Comparison of ENCODE assay signal across 31 mouse cellular contexts in the genomic region with DNA sequence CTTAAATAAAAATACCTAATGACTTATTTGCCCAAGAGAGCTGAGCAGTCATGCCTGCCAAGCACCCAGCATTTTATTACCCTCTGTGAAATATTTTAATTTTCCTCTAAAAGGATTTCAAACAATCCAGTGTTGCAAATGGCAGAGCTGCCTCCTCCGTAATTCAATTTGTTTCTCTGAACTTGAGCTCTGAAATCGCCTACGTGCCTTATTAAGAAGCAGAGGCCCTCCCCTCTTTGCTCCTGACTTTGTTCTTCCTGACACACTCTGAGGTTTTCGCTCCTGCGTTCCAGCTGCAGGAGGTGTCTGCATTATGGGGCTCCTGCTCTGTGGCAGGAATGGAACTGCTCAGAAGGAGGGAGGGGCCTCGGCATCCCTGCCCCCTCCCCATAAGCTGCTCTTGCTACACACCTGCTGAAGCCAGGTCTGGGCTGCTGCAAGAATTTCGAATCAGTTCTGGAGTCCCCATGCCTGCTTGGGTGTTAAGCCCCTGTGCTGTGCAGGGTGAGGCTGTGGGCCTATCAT. TPM values are rescaled to one million over a fixed set of nuclear protein-coding genes. Genes with fewer than 3 reads are reported as not detected.
DNase-seq lines count a peak whose midpoint lies in the region; ATAC-seq and TF ChIP-seq lines count a peak whose summit lies in the region.
"Had no signal": no experiment of that assay in that cellular context is flagged by ENCODE, and none has a peak within 500 bp of the region (broad histone marks: within the 10 kb centered on the region; RNA-seq: fewer than 3 reads in every experiment).

No protein-coding gene starts in this region.

- H3K4me1 ChIP-seq in limb, embryonic 12.5 days (replicated peaks) = peaks cover 11% of the 10 kb centered on the region; the same call in 1 of the 2 replicates
- H3K4me1 ChIP-seq in limb, embryonic 10.5 days = peaks cover 5% of the 10 kb centered on the region; the same call in 1 of the 2 replicates
- 0 out of 2 replicates have a peak, but pooled peaks cover 1% of the 10 kb centered on the region for H3K4me1 ChIP-seq in cortical plate, adult 2 months (ENCODE audit: control insufficient read depth, insufficient read depth, low read length)
- peaks cover 3% of the 10 kb centered on the region; the same call in 1 of the 2 replicates for H3K4me1 ChIP-seq in limb, embryonic 15.5 days
- H3K4me1 ChIP-seq: embryonic facial prominence, embryonic 12.5 days; heart, embryonic 13.5 days; kidney, embryonic 15.5 days; lung, embryonic 15.5 days; midbrain, embryonic 10.5 days; midbrain, embryonic 15.5 days had no signal

- whole genome bisulfite sequencing in limb, embryonic 12.5 days = 33% methylated on average over 7 of the region's 7 CpGs
- 61% methylated on average over 7 of the region's 7 CpGs for WGBS in limb, embryonic 10.5 days
- WGBS in limb, embryonic 15.5 days = 15% methylated on average over 7 of the region's 7 CpGs

- no peak overlapping the region for H3K27ac ChIP-seq in limb, embryonic 12.5 days
- H3K27ac ChIP-seq in limb, embryonic 10.5 days = no peak overlapping the region
- H3K27ac ChIP-seq in cortical plate, adult 2 months (ENCODE audit: insufficient read depth, low read length) = 0 out of 2 replicates have a peak overlapping the region, but pooled peaks have one; percentile 1
- 0 out of 2 replicates have a peak overlapping the region, but pooled peaks have one; percentile 24 for H3K27ac ChIP-seq in limb, embryonic 15.5 days
- H3K27ac ChIP-seq: embryonic facial prominence, embryonic 12.5 days; heart, adult 2 months; heart, embryonic 13.5 days; hindbrain, embryonic 14.5 days; kidney, embryonic 15.5 days; lung, embryonic 15.5 days; midbrain, embryonic 10.5 days; midbrain, embryonic 15.5 days had no signal

- no peak for DNase-seq in limb, embryonic 10.5 days (ENCODE audit: low spot score)
- no peak for DNase-seq in urinary bladder, adult 2 months (ENCODE audit: low spot score)
- DNase-seq in testis, postnatal 10 days (ENCODE audit: low spot score) = no peak
- DNase-seq: adrenal gland, adult 8-10 months; B cell, adult 2 months; cerebellum, adult 11 months; cerebellum, adult 9-10 months; cerebellum, postnatal 36 days; embryo, embryonic 11 days; heart, adult 2 months; heart, postnatal 10 days; kidney, adult 18-20 months; kidney, postnatal 4 days; retina, postnatal 1 day; spleen, adult 18-20 months; thymus, adult 2 months; thymus, postnatal 4 days had no signal

- H3K4me2 ChIP-seq in limb, embryonic 12.5 days = peak overlapping the region; percentile 4; the same call in 1 of the 2 replicates
- no peak overlapping the region for H3K4me2 ChIP-seq in limb, embryonic 15.5 days
- H3K4me2 ChIP-seq: embryonic facial prominence, embryonic 12.5 days; heart, embryonic 13.5 days; hindbrain, embryonic 14.5 days; kidney, embryonic 15.5 days; liver, embryonic 11.5 days; lung, embryonic 15.5 days; midbrain, embryonic 15.5 days had no signal

- no peaks in the 10 kb centered on the region for H3K27me3 ChIP-seq in limb, embryonic 12.5 days
- no peaks in the 10 kb centered on the region for H3K27me3 ChIP-seq in limb, embryonic 10.5 days (ENCODE audit: low read depth, poor library complexity, severe bottlenecking)
- H3K27me3 ChIP-seq in limb, embryonic 15.5 days = no peaks in the 10 kb centered on the region
- H3K27me3 ChIP-seq: embryonic facial prominence, embryonic 12.5 days; kidney, embryonic 15.5 days; lung, embryonic 15.5 days; midbrain, embryonic 15.5 days had no signal

- no peaks in the 10 kb centered on the region for H3K36me3 ChIP-seq in limb, embryonic 12.5 days
- no peaks in the 10 kb centered on the region for H3K36me3 ChIP-seq in limb, embryonic 10.5 days
- no peaks in the 10 kb centered on the region for H3K36me3 ChIP-seq in limb, embryonic 15.5 days
- H3K36me3 ChIP-seq: embryonic facial prominence, embryonic 12.5 days; heart, embryonic 13.5 days; kidney, embryonic 15.5 days; lung, embryonic 15.5 days; midbrain, embryonic 10.5 days; midbrain, embryonic 15.5 days had no signal

- H3K9me3 ChIP-seq in limb, embryonic 12.5 days = no peaks in the 10 kb centered on the region
- H3K9me3 ChIP-seq in limb, embryonic 10.5 days (replicated peaks) = no peaks in the 10 kb centered on the region
- H3K9me3 ChIP-seq in limb, embryonic 15.5 days = no peaks in the 10 kb centered on the region
- H3K9me3 ChIP-seq: embryonic facial prominence, embryonic 12.5 days; heart, embryonic 13.5 days; kidney, embryonic 15.5 days; lung, embryonic 15.5 days; midbrain, embryonic 10.5 days; midbrain, embryonic 15.5 days had no signal

- no peak overlapping the region for H3K4me3 ChIP-seq in limb, embryonic 12.5 days (replicated peaks)
- no peak overlapping the region for H3K4me3 ChIP-seq in limb, embryonic 10.5 days
- no peak overlapping the region for H3K4me3 ChIP-seq in cortical plate, adult 2 months (ENCODE audit: insufficient read depth, low read length)
- H3K4me3 ChIP-seq in limb, embryonic 15.5 days = no peak overlapping the region
- H3K4me3 ChIP-seq: embryonic facial prominence, embryonic 12.5 days; heart, adult 2 months; heart, embryonic 13.5 days; kidney, embryonic 15.5 days; lung, embryonic 15.5 days; midbrain, embryonic 10.5 days; midbrain, embryonic 15.5 days had no signal

- TF ChIP-seq CTCF in cortical plate, adult 2 months (IDR thresholded peaks at IDR 0.05; ENCODE audit: extremely low read depth, insufficient read depth, low read length) = no peak

- peak; percentile 33; the same call in 1 of the 2 replicates for ATAC-seq in limb, embryonic 12.5 days (ENCODE audit: insufficient number of reproducible peaks, insufficient read depth, low FRiP score, low TSS enrichment, low read depth)
- no peak for ATAC-seq in limb, embryonic 15.5 days (ENCODE audit: insufficient number of reproducible peaks, low FRiP score, low TSS enrichment, low read depth)
- ATAC-seq: activated CD4-positive, CD25-positive, alpha-beta regulatory T cell, adult 4 months; forebrain, embryonic 16.5 days; midbrain, embryonic 15.5 days had no signal

- TF ChIP-seq POLR2A in cortical plate, adult 2 months (IDR thresholded peaks at IDR 0.05; ENCODE audit: extremely low read depth, insufficient read depth, low read length) = no peak

- no peak overlapping the region for H3K9ac ChIP-seq in limb, embryonic 12.5 days (replicated peaks)
- no peak overlapping the region for H3K9ac ChIP-seq in limb, embryonic 15.5 days
- H3K9ac ChIP-seq: embryonic facial prominence, embryonic 12.5 days; heart, embryonic 13.5 days; hindbrain, embryonic 14.5 days; kidney, embryonic 15.5 days; lung, embryonic 15.5 days; midbrain, embryonic 15.5 days had no signal

RNA-seq across cellular contexts. Expression of a gene that starts 37.7 kb away (rescaled TPM):
- polyA plus RNA-seq in limb, embryonic 12.5 days (2016; fragmentation: Nextera tagmentation; extraction: Ambion mirVana) = 277 and 280 TPM in 2 replicates
- polyA plus RNA-seq in limb, embryonic 10.5 days (2016; fragmentation: Nextera tagmentation; extraction: Ambion mirVana) = 309 and 316 TPM in 2 replicates
- polyA plus RNA-seq in cortical plate, adult 2 months (2012; rRNA removed) = 105 TPM in 2 replicates
- 308 and 336 TPM in 2 replicates for polyA plus RNA-seq in limb, embryonic 15.5 days (2015; fragmentation: Nextera tagmentation; extraction: Ambion mirVana)
- polyA plus RNA-seq in urinary bladder, adult 2 months (2012; rRNA removed) = 142 and 199 TPM in 2 replicates

RNA-seq across cellular contexts. Expression of a gene that starts 58.6 kb away (rescaled TPM):
- polyA plus RNA-seq in limb, embryonic 12.5 days (2016; fragmentation: Nextera tagmentation; extraction: Ambion mirVana) = 0.59 and 0.60 TPM in 2 replicates
- not detected in 2 replicates for polyA plus RNA-seq in limb, embryonic 10.5 days (2016; fragmentation: Nextera tagmentation; extraction: Ambion mirVana)
- polyA plus RNA-seq in cortical plate, adult 2 months (2012; rRNA removed) = 0.15 and 0.40 TPM in 2 replicates
- polyA plus RNA-seq in limb, embryonic 15.5 days (2015; fragmentation: Nextera tagmentation; extraction: Ambion mirVana) = 0.30 and 0.42 TPM in 2 replicates
- 0.15 and 0.23 TPM in 2 replicates for polyA plus RNA-seq in urinary bladder, adult 2 months (2012; rRNA removed)
- polyA plus RNA-seq: activated CD4-positive, CD25-positive, alpha-beta regulatory T cell, adult 4 months; embryonic facial prominence, embryonic 12.5 days; heart, embryonic 13.5 days; liver, embryonic 11.5 days; lung, embryonic 15.5 days; midbrain, embryonic 10.5 days; neural tube, embryonic 11.5 days had no signal

Comparison
In these comparisons a context has a peak if more than half of its experiments do, and no peak if none do; other contexts are left out.
1. H3K27ac ChIP-seq: peak in cortical plate, adult 2 months (single experiment) and limb, embryonic 15.5 days (single experiment); none in limb, embryonic 12.5 days (single experiment) and limb, embryonic 10.5 days (single experiment).